Mouse (Mus musculus): ENCODE measurements around the gene A730061H03Rik.

DNA sequence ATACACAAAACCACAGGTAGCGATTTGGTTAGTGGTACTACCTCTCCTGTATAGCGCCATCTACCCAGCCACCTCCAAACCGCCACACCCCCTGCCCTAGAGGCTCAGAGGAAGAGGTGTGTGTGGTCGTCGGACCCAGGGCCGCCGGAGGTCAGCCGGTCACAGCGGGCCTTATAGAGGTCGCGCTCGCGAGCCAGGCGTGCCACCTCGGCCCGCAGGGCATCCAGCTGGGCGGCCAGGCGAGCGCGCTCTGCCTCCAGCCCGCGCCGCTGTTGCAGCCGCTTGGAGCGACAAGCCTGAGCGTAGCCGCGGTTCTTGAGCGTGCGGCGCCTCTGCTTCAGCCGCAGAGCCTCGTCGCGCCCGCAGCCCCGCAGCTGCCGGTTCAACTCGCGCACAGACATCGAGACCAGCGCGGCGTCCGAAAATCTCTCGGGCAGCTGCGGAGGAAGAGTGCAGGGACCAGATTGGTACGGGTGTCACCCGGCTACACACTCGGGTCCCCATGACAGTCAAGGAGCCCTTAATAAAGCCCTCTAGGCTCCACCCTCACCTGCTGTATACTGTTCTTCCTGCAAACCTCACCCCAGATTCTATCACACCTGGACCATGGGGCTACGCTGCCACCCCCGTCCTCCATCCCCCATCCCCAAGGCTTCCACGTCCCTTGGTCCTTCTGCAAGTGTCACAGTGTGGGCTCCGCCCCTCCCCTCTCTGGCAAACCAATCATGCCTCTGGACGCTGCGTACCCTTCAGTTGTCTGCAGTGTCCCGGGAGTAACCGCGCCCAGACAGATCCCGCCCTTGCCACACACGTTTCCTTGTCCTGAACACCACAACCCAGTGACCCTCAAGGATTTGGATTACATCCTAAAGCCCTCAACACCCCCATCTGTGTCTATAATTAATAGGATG is 39.5 kb downstream of the A730061H03Rik start:
- TF ChIP-seq POLR2A (IDR thresholded peaks at IDR 0.05; ENCODE audit: borderline replicate concordance, control insufficient read depth, low read depth, low read length) = no peak
- TF ChIP-seq CTCF (IDR thresholded peaks at IDR 0.05; ENCODE audit: control insufficient read depth, insufficient read depth, low read length) = no peak
